Mouse (Mus musculus) C2C12 (cell line): ENCODE measurements around the gene Krtap19-4.

Experiments used
- CEBPB ChIP-seq: IDR thresholded peaks from one replicate; pipeline ENCODE4 v1.6.1; 2011; ENCODE audit warnings: low read depth, mild to moderate bottlenecking, control low read depth, moderate library complexity
- CTCF ChIP-seq: IDR thresholded peaks from one replicate; pipeline ENCODE4 v1.5.1; 2011; ENCODE audit not compliant: control insufficient read depth, insufficient read depth, insufficient read length
- FOSL1 ChIP-seq: IDR thresholded peaks from one replicate; pipeline ENCODE4 v1.8.0; 2011; ENCODE audit warnings: mild to moderate bottlenecking, low read length; ENCODE audit not compliant: poor library complexity, insufficient read depth, severe bottlenecking
- MAX ChIP-seq: IDR thresholded peaks from one replicate; pipeline ENCODE4 v1.6.1; 2011; ENCODE audit warnings: mild to moderate bottlenecking, control low read depth
- MYOD1 ChIP-seq: IDR thresholded peaks from one replicate; pipeline ENCODE4 v1.6.1; 2011; ENCODE audit warnings: low read depth; ENCODE audit not compliant: control insufficient read depth, insufficient read length
- MYOG ChIP-seq: IDR thresholded peaks from one replicate; pipeline ENCODE4 v1.6.1; 2011; ENCODE audit not compliant: control insufficient read depth, insufficient read length; ENCODE audit errors: extremely low read depth
- USF1 ChIP-seq: IDR thresholded peaks from one replicate; pipeline ENCODE4 v1.6.1; 2011; ENCODE audit warnings: low read depth, mild to moderate bottlenecking, control low read depth, moderate library complexity

- no peak for TF ChIP-seq CTCF
- no peak for TF ChIP-seq MYOD1
- TF ChIP-seq MAX: no peak
- TF ChIP-seq USF1: no peak
- no peak for TF ChIP-seq FOSL1
- TF ChIP-seq CEBPB: no peak
- TF ChIP-seq MYOG: no peak
Measured at GRCm38 (mm10) chr16:88886870-88887269, 2.0 kb upstream of the Krtap19-4 start.
